Mouse (Mus musculus) liver, postnatal 0 days (tissue): ENCODE data around the gene Dpy19l3.

ENCODE experiments used
- CTCF ChIP-seq: sonication (generic); IDR thresholded peaks from 2 replicates; pipeline ENCODE4 v1.5.1; 2016; ENCODE audit warnings: antibody characterized with exemption, low read depth
- EP300 ChIP-seq: IDR thresholded peaks from 2 replicates; pipeline ENCODE4 v1.6.1; 2016; ENCODE audit warnings: antibody characterized with exemption, low read depth, mild to moderate bottlenecking

DNA sequence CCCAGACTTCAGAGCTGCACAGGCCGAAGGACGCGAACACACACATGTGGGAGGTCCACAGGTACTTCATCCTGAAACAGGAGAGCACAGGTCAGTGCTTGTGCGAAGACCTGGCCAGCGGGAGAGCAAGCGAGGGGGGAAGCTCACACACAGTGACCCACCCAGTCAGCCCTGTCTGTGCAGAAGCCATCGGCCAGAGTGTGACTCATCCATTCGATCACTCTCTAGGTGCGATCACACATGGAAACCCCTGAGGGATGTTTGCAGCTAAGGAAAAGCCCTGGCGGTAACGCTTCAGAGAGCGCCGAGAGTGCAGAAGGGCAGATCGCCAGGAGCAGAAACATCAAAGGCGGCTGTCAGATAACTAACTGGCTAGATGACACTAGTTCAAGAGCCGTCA is 46.2 kb downstream of the Dpy19l3 start:
- TF ChIP-seq CTCF (no peak), EP300 (no peak)
